Mouse (Mus musculus) heart, adult 9 months (tissue): ENCODE measurements around the gene Lrrc10.
A peak's percentile ranks its signal among the peaks of the same experiment; 100 is the strongest.
"Not testable (repeated sequence)": the region's sequence is repeated elsewhere in the genome, so short reads cannot be mapped to it uniquely, and the experiment has no call there.

ENCODE experiments used
- DNase-seq, 2 experiments: peaks; one replicate each; pipeline ENCODE4 v3.0.0; 2022; ENCODE audit warnings: low spot score in 2 of 2

Gene Lrrc10

DNA sequence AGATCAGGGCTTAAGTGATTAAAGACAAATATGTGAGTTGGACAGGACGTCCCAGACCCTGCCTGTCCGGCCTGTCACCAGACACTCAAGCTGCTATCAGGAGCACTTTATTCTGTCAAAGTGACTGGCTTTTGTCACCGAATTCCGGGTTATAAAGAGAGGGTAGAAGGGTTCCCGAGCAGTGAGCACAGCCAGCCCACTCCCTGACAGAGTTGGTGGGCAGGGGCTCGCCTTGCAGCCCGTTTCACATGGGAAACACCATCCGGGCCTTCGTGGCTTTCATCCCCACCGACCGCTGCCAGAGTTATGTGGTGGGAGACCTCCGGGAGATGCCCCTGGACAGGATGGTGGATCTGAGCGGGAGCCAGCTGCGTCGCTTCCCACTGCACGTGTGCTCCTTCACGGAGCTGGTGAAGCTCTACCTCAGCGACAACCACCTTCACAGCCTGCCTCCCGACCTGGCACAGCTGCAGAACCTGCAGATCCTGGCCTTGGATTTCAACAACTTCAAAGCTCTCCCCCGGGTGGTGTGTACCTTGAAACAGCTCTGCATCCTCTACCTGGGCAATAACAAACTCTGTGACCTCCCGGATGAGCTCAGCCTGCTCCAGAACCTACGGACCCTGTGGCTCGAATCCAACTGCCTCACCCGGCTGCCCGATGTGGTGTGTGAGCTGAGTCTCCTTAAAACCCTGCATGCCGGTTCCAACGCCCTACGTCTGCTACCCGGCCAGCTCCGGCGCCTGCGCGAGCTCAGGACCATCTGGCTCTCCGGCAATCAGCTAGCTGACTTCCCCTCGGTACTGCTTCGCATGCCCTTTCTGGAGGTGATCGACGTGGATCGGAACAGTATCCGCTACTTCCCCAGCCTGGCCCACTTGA lies at the start of gene Lrrc10:
Gene Lrrc10, plus strand, starts transcription at position 167 of the 882 bp plus-strand sequence.
- DNase-seq = peak; percentile 41 to 46

DNA sequence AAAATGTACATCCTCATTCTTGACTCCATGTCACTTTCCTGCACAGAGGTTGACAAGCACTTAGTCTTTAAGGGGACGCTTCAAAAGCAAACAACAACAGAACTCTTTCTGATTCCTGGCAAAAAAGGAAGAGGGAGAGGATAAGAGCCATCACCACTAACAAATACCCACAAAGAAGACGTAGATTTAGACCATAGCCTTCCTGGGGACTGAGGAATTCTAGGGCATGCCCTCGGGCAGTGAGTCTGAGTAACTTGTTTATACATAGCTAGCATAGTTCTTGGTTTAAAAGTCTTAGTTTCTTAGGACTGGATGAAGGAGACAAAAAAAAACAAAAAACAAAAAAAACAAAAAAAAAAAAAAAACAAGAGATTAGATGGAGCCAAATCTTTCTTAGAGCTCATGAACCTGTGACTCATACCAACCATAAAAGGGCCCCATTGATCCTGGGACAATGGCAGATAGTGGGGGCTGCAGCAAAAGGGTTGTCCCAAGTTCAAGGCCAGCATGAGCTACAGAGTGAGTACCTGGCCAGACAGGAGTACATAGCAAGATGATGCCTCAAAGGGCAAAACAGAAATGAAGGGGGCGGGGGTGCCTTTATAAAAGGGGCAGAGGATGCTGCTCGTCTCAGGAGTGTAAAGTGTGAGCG lies 49.4 kb upstream of the Lrrc10 start:
- DNase-seq = no peak

DNA sequence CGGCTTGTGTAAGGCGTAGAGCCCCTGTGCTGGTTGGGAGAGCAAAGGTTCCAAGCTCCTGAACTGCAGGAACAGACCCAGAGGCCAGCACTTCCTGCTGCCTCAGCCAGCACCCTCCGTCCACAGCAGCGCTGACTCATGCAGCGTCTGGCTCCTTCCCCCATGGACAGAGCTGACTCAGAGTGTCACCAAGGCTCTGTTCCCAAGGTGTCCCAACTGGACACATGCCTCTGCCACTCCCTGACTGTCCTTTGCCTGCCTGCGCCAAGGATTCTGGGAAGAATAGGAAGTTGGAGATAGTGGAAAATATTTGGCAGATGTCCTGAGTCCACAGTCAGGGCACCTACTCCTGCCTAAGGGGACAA lies 48.9 kb upstream of the Lrrc10 start:
- peak; percentile 80 to 86 for DNase-seq

DNA sequence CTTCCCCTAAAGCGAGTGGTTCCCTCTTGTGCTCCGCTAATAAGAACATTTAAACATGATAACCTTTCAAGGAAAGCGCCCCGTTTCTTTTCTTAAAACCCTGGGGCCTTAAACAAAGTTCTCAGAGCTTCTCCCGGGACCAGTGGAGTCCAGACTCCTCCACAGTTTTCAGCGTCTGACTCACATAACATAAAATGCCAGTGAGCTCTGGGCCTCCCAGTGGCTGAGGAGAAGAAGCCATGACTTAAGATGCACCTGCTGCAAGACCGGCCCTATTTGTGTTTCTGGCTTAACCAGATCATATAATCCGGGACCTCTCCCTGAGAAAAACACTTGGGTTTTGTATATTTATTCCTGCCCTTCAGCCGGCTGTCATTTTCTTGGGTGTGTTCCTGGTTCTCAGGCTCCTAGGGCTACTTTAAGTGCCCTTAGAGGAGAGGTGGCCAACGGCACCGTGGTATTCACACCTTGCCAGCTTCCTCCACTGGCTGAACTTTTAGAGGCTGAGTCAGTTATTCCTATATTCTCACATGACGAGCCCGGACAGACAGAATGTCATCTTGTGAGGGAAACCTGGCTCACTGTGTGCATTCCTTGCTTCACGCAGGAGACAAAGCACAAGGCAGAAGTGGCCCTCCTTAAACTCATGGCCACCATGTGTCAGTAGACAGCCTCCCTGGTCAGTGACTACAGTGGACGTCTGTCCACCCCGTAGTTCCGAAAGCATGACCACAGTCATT lies 46.3 kb upstream of the Lrrc10 start:
- DNase-seq = no peak

DNA sequence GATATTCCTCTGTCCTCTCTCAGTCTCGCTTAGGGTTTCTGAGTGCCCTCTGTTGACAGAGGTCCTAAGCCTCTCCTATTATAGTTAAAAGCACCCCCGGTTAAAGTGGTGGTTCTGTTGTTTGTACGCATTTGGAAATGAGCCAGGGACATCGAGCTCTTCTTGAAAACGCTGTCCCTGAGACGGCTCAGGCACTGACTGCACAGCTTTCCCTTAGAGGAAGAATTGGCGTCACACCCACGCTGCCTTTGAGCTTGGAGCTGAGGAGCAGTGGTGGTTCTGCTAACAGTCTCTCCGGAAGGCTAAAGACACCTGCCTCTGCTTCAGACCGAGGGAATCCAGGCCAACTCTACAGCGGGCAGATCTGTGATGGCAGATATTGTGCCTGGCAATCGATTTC lies 44.2 kb upstream of the Lrrc10 start:
- DNase-seq = no peak

DNA sequence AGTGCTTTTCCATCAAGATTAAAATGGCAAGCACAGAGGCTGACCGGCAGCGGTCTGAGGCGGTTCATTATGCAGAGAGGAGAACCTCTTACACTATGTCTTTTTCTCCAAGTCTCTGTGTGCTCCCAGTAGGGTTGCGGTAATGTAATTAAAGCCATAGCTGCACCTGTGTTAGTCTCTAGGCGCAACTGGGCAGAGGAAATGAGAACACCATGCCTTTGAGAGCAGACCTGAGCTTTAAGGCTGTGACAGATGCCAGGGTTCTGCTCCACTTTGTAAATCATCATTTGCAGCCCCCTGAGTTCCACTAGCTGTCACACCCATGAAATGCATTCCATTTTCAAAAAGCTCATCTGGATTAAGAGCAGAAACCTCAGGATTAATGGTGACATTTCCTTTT lies 40.4 kb upstream of the Lrrc10 start:
- no peak for DNase-seq

DNA sequence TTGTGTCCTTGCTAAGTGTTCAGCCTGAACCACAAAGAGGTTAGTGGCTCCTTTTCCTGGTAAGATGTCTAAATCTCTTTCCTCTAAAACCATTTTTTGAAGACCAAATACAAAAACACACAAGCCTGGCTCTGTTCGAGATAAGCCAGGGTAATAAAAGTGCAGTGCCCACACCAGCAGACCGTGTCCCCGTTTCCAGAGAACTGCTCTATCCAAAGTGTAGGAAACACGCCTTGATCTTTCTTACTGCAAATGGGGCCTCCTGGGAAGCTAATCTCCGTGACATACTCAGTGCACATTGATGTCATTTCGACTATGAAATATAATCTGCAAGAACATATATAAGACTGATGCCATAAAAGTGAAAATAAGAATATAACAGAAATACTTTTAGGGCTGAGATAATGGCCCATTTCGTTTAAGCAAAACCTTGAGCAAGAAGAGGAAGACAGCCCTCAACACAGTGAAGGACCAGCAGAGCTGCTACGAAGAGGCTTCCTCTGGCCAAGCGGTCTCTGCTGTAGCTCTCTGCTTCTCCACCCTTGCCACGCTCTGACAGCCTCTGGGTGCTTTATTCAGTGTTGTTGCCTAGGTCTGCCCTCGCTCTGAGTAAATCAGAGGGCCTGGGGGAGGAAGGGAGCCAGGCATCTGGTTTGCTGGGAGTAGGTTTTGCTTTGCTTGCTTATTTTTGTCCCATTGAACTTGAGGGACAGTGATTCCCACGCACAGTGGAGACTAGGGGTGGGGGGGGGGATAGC lies 39.3 kb upstream of the Lrrc10 start:
- DNase-seq = no peak

DNA sequence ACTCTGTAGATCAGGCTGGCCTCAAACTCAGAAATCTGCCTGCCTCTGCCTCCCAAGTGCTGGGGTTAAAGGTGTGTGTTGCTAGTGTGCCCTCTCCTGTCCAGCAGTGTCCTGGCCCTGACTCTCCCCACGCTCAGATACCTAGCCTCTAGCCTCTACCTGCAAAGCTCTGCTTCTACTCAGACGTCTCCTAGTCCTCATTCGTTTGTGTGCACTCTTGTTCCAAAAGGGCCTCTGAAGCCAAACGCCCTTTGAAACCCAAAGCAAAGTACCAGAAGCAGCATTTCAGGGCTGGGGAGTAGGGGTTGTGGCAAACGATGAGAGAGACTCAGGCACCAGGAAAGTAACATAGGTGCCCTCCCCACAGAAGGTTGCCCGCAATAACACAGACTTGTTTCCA lies 35.5 kb upstream of the Lrrc10 start:
- no peak for DNase-seq

DNA sequence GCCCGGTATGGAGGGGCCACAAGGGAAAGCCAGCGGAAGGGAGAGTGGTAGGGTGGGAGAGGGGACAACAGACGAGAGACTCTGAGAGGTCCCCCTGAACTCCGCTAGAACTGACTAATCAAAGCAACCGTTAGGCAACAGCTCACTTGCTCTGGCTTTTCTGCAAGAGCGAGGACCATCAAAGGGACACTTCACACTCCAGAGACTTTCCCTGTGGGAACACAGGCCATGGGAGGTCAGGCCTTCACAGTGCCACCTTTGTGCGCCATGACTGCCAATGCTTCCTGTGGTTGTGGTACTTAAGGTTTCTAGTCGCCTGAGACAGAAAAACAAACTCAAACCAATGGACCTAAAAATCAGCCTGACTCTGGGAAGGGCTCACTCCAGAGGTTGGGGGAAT lies 34.1 kb upstream of the Lrrc10 start:
- no peak for DNase-seq

DNA sequence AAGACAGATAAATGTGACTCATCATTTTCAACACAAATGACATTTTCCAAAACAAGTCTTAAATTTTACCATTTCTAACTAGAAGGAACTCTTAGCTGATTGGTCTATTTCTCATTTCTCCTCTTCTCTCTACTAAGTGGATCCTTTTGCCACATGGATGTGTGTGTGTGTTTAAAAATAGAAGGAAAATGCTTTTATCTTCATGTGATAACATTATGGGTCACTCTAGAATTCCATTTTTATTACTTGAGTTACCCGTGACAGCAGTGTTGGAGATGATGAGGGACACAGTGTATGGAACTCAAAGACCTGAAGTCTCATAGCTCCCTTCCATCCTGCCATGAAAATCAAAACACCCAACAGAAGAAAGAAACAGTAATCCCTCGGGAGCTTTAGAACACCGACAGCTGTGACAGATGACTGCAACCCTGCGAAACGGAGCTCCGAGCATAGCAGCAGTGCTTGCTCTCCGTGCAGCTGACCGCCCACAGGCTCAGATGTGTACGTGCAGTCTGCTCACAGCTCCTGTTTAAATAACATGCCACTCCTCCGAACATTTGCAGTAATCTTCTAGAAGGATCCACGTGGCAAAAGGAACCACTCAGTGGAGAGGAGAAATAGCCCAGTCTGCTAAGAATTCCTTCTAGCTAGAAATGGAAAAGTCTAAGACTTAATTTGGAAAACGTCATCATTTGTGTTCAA lies 31.3 kb upstream of the Lrrc10 start:
- no peak for DNase-seq

DNA sequence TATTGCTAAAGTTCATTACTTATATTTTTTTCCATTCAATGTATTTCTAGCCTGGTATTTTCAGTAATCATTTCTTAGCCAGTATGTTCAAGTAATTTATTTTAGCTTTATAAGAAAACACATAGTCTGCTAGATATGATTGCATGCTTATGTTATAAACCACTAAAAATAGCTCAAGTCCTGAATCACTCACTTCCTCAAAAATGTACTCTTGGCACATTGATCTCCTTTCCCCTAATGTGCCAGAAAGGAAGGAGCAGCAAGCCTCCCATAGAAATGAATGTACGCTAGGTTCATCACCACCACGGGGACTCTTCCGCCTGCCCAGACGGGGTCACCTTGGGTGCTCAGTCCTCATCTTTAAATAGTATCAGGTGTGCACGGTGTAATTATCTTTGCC lies 30.6 kb upstream of the Lrrc10 start:
- DNase-seq = no peak

DNA sequence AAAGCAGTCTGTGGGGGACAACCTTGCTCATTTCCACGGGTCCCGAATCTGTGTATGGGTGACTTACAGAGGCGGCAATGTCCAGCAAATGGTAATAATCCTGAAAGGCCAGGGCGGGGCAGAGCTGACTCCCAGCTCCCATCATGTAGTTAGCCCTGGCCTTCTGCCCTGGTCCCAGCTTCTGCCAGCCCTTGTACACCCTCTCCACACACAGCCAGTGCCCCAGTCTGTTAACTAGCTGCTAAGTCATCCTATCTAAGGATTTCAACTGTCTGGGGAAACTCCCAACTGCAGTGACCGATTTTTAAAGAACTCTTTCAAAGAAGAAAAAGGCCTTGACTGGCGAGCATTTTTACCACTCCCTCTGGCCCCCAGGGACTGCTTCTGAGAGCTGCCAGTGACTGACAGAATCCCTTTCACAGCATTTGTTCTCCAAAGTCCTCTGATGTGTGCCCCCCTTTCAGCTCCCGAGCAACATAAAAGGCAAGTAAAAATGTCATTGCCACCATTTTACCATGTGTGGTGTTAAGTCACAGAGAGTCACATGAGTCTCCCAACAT lies 26.8 kb upstream of the Lrrc10 start:
- peak in 1 of 2 experiments; percentile 33 for DNase-seq

DNA sequence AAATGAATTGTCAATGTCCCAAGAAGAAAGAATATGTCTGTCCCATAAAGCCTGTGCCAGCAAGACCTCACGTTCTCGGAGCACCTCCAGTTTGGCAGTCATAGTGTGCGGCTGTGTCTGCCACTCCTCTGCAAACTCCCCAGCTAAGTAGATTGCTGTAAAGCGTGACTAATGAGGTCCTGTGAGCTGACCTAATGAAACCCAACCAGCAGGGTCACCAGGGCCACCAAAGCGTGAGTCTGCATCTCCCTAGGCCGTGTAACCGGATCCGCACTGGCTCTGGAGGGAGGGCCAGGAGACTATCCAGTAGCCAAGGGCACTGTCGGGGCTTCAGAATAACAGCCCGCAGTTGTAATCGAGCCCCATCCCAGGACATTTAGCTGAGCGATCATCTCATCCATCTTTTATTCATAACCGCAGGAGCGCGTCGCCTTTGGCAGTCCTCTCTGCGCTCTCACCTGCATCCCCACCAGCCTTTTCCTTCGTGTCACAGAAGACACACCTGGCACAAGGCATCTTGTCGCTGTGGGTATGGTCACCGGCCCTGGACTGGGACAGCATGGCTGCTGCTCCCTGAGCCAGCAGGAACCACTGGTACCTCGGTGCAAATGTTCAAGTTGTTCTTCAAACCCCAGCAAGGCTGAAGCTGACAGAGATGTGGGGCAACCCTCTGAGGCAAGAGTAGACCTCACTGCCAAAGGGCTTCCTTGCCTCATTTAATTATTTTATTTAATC lies 24.0 kb upstream of the Lrrc10 start:
- no peak for DNase-seq

DNA sequence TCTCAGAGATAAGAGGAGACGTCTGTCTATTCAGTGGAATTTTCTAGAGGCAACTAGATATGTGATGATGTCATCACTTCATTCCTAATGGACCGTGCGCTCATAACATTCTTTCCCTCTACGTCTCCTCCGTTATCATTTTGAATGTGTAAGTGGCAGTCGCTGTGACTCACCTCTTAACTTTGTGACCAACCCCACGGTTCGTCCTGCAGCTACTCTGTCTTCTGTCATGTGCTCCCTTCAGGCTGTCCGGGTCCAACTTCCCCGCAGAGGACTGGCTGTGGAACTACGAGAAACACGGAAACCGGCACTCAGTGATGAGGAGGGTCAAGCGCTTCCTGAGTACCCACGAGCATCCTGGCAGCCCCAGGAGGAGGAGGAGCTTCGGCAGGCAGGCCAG lies 21.4 kb upstream of the Lrrc10 start:
- DNase-seq = no peak

DNA sequence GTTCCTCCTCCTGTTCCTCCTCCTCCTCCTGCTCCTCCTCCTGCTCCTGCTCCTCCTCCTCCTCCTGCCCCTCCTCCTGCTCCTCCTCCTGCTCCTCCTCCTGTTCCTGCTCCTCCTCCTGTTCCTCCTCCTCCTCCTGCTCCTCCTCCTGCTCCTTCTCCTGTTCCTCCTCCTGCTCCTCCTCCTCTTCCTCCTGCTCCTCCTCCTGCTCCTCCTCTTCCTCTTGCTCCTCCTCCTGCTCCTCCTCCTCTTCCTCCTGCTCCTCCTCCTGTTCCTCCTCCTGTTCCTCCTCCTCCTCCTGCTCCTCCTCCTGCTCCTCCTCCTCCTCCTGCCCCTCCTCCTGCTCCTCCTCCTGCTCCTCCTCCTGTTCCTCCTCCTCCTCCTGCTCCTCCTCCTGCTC lies 19.4 kb upstream of the Lrrc10 start:
- DNase-seq = not testable (repeated sequence)

DNA sequence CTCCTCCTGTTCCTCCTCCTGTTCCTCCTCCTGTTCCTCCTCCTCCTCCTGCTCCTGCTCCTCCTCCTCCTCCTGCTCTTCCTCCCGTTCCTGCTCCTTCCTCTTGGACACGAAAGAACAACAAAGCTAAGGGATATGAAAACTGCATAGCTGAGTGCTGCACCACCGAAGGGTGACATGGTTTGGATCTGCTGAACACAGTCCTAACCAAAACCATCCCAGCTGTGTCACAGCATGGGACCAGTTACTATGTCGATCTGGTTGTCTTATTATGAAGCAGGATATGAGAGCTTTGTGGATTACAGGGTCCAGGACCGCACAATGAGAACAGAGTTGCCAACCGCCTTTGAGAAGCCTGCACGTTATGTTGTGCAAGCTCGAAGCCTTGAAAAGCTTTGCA lies 19.0 kb upstream of the Lrrc10 start:
- DNase-seq = no peak

DNA sequence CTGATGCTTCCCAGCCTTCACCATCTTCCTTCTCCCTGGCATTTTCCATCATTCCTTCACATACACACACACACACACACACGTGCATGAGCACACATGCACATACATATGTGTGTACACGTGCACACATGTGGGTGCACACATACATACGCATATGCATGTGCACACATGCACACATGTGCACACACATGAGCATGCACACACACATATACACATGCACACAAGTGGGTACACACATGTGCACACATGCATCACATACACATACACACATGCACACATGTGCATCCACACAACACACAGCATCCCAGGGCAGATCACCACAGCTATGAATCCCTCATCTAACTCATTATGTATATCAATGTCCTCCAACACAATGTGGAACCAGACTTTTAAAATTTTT lies 14.0 kb upstream of the Lrrc10 start:
- no peak for DNase-seq

DNA sequence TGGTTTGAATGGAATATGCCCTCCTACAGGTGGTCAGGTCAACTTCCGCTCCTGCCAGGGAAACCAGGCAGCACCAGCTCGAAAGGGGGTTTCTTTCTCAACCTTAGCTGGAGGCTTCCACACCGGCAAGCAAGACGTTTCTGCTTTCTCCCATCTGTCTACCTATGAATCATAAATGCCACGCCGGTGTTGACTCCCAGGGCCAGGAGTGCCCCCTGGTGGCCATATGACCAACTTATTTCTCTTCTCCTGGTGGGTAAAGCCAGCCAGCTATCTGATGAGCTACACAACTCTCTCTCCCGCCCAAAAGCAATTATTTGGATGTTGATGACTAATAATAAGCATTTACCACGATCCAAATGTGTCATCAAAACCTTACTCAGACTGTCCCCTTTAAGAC lies 11.4 kb upstream of the Lrrc10 start:
- peak; percentile 41 to 72 for DNase-seq

DNA sequence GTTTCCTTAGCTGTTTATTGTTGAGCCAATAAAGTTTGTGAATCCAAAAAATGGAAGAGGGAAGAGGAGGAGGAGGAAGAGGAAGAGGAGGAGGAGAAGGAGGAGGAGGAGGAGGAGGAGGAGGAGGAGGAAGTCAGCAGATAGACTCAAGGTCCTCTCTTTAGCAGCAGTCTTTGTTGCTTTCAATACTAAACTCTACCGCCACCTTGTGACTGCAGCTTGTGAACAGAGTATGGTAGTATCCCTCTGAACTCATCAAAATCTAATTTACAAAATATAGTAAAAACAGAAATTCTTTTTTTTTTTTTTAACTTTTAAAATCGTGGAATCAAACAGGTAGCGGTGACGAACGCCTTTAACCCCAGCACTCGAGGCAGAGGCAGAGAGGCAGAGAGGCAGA lies 4.8 kb upstream of the Lrrc10 start:
- DNase-seq = no peak

DNA sequence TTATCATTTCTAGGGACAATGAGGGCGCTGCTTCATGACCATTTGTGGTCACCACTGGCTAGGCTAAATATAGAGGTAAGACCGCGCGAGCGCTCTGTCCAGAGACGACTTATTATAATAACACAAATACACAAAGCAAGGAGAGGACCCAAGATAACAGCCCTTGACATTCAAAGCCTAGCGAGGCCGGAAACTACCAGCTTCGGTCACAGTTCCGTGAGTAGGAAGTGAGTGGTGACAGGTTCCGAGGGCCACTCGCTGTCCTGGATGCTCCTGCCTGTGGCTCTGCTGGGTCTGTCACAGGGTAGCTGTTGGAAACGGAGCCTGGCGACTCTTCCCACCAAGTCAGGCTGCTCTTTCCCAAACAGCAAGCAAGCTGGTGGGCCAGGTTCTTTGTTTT lies 2.8 kb upstream of the Lrrc10 start:
- DNase-seq = peak; percentile 69 to 71
